Mouse (Mus musculus) bone marrow macrophage, adult 2 months (primary cell): ENCODE results near the gene Sag.

Source experiments
- CTCF ChIP-seq: IDR thresholded peaks from 2 replicates; pipeline ENCODE4 v1.5.1; 2012; ENCODE audit warnings: low read depth, mild to moderate bottlenecking, low read length, moderate library complexity
- POLR2A ChIP-seq: IDR thresholded peaks from 2 replicates; pipeline ENCODE4 v1.6.1; 2012; ENCODE audit warnings: mild to moderate bottlenecking, low read depth, low read length, borderline replicate concordance

- TF ChIP-seq POLR2A (no peak), CTCF (no peak)
Observed at GRCm38 (mm10) chr1:87789665-87790064, 13.8 kb upstream of the Sag start.
